Mouse (Mus musculus): ENCODE data around the gene Sag.

Gene Sag

GRCm38 (mm10) chr1:87854411-87854810, 50.9 kb downstream of the Sag start:
- DNase-seq (ENCODE audit: low spot score) = no peak

DNA sequence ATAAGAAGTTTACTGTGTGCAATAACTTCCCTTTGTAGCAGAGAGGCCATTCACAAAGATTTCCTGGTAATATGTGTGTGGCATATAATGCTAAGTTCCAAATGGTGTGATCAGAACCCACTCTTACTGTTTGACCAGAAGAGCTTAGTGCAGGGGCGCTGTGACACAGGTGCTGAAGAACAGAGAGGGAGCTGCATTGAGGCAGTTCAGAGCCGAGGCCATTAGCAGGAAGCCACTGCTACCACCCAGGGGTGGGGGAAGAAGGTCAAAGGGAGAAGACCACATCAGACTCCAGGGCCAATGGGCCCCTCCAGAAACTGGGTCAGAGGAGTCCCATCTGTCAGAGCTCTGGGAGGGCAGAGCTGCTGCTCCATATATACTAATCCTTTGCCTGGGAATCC, 51.4 kb downstream of the Sag start:
- DNase-seq (ENCODE audit: low spot score) = no peak

DNA sequence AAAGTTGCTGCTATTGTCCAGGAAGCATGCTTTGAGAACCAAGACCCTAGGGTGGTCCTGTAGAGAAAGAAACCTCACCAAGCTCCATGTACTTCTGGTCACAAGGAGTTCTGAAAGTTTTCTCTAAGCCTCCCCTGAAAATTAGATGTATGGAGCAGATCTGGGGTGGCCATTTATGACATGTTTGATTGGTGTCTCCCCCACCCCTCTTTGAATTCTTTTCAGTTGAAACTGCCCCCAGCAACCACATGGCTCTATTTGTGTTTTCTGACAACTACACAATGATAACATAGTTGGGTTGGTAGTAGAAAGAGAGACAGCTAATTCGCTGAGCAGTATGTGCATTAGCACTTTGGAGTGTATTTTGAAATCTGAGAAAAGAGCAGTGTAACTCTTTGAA, 52.0 kb downstream of the Sag start:
- DNase-seq (ENCODE audit: low spot score) = no peak

DNA sequence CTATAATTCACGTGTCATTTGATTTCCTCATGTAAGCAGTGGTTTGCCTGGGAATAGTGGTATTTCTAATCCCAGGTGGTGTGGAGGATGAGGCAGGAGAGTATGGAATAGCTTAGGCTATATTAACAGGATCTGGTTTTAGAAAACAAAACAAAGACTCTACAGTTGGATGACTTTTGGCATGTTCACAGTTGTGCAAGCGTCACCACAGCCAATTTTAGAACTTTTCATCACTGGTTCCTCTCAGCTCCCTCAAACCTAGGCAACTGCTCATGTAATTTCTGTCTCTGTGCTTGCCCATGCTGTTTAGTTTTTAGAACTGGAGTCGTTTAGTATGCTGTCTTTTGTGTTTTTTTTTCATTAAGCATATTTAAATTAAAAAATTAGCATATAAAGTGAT, 53.3 kb downstream of the Sag start:
- DNase-seq (ENCODE audit: low spot score) = no peak

- DNase-seq (ENCODE audit: low spot score) = no peak
Measured at GRCm38 (mm10) chr1:87858031-87858430, 54.6 kb downstream of the Sag start.

DNA sequence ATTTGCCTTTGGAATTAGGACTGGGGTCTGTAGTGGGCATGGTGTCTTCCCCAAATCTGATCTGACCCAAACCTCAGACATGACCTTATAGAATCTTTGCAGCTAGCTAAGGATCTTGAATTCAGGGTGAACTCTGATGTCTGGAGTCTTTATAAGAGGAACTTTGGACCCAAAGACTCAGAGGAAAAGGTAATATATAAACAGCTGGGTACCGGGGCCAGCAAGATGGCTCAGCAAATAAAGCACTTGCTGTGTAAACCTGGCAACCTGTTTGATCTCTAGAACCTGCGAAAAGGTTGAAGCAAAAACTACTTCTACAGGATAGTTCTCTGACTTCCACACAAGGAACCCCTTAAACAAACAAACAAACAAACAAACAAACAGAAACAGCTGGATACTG, 55.0 kb downstream of the Sag start:
- no peak for DNase-seq (ENCODE audit: low spot score)

- DNase-seq (ENCODE audit: low spot score) = no peak
Measured at GRCm38 (mm10) chr1:87863602-87864001, 60.1 kb downstream of the Sag start.

DNA sequence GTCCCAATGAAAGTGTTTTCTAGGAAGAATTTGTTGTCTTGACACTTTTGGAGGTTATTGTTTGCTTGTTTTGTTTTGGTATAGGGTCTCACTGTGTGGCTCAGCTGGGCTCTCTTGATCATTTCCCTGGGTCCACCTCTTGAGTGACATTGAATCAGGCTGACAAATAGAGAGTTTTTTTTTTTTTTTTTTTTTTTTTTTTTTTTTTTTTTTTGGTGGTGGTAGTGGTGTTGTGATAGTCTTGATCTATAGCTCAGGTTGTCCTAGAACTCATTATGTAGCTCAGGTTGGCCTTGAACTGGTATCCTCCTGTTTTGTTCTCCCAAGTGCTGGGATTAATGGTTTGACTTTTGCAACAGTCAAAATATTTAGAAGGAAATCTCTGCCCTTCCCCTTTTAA, 61.4 kb downstream of the Sag start:
- DNase-seq (ENCODE audit: low spot score) = no peak

GRCm38 (mm10) chr1:87866672-87867071, 63.2 kb downstream of the Sag start:
- DNase-seq (ENCODE audit: low spot score) = no peak

DNA sequence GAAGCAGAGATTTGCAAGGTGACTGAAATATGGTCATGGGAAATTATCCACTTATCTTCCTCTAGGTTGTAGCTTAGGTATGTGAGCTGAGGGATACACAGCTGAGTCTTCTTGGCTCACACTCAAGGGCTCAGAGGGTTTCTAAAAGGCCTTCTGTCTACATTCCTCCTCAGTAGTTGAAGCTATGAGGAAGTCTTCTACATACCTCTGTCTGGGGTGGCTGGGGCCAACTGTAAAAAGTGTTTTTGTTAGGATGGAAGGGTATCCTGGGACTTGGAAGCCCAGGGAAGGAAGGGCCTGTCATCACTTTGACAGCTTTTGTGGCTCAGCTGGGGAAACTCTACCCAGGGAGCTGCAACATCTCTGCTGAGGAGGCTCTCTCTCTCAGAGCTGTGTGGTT, 68.1 kb downstream of the Sag start:
- DNase-seq (ENCODE audit: low spot score) = no peak

GRCm38 (mm10) chr1:87873081-87873480, 69.6 kb downstream of the Sag start:
- no peak for DNase-seq (ENCODE audit: low spot score)

DNA sequence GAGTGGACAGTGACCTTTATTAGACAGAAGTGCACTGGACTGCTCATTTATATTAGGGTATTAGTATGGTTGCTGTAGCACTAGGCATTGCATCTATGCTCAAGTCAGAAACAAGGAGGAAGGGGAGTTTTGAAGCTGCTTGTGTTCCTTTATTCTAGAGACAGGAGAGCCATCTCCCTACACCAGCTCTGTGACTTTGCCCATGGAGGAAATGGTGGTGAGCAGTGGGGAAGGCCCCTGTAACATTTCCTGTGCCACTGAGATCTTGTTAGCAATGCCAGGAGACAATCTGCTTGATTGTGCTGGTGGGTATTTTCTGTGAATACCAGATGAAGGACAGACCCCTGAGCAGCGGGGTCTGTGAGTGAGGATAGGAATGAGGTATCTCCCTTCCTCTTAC, 72.6 kb downstream of the Sag start:
- no peak for DNase-seq (ENCODE audit: low spot score)

- DNase-seq (ENCODE audit: low spot score) = no peak
Measured at GRCm38 (mm10) chr1:87877552-87878283, 74.2 kb downstream of the Sag start.

- DNase-seq (ENCODE audit: low spot score) = no peak
Measured at GRCm38 (mm10) chr1:87879034-87879433, 75.6 kb downstream of the Sag start.

GRCm38 (mm10) chr1:87879494-87880325, 76.2 kb downstream of the Sag start:
- peak; percentile 37 for DNase-seq (ENCODE audit: low spot score)

- no peak for DNase-seq (ENCODE audit: low spot score)
Measured at GRCm38 (mm10) chr1:87880326-87880627, 76.8 kb downstream of the Sag start.

- no peak for DNase-seq (ENCODE audit: low spot score)
Measured at GRCm38 (mm10) chr1:87880856-87881255, 77.4 kb downstream of the Sag start.

- no peak for DNase-seq (ENCODE audit: low spot score)
Measured at GRCm38 (mm10) chr1:87881726-87882125, 78.2 kb downstream of the Sag start.

GRCm38 (mm10) chr1:87882554-87882953, 79.1 kb downstream of the Sag start:
- no peak for DNase-seq (ENCODE audit: low spot score)

GRCm38 (mm10) chr1:87890960-87891359, 87.5 kb downstream of the Sag start:
- DNase-seq (ENCODE audit: low spot score) = no peak

- DNase-seq (ENCODE audit: low spot score) = peak; percentile 46
Measured at GRCm38 (mm10) chr1:87891634-87892033, 88.2 kb downstream of the Sag start.

DNA sequence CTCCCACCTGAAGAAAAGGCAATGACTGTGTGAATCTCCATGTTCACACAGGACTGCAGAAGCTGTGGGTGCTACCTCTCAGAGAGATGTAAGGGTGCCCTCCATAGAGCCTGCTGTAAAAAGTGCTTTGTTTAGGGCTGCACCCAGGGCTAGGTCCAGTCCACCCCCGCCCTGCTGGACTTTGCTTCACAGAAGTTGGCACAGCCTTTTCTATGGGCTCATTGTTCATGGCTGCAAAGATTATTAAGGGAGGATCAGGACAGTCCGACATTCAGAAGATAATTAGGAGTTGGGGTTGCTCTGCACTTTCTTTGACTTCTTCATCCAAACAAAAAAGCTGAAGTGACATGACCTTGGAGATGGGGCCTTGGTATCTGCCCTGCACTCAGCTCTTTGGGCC, 89.0 kb downstream of the Sag start:
- no peak for DNase-seq (ENCODE audit: low spot score)

GRCm38 (mm10) chr1:87893414-87893813, 89.9 kb downstream of the Sag start:
- DNase-seq (ENCODE audit: low spot score) = no peak

All from MN1 (cell line).